Mouse (Mus musculus): ENCODE data around the gene Pqlc3.

GRCm38 (mm10) chr12:17012067-17012899 is 12.1 kb upstream of the Pqlc3 start:
- TF ChIP-seq POLR2A (IDR thresholded peaks at IDR 0.05; ENCODE audit: low read depth, low read length): no peak
- TF ChIP-seq CTCF (conservative IDR thresholded peaks at IDR 0.05; ENCODE audit: insufficient read depth, insufficient read length, low read depth, low read length): no peak
